ENCODE assay signal across 22 mouse cellular contexts in the genomic region with DNA sequence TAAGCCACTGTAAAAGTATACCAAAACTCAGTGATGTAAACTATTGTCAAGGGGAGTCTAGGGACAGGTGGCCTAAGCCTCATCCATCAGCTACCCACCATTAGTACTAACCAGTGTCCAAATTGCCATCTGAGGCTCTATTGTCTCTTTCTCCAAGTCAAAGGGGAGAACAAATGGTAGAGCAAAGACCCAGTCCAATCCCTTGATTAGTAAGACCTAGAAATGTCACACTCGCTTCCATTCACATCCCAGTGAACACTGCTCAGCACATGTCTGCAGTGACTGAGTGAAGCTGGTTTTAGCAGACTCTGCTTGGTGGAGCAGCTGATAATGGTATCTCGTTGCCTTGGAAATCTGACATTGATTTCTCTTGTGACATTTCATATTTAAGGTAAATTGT.
DNase-seq lines count a peak whose midpoint lies in the region; ATAC-seq lines count a peak whose summit lies in the region.
"Had no signal": no experiment of that assay in that cellular context is flagged by ENCODE, and none has a peak within 500 bp of the region (broad histone marks: within the 10 kb centered on the region; RNA-seq: fewer than 3 reads in every experiment).

No protein-coding gene starts in this region.

- no peak overlapping the region for H3K9ac ChIP-seq in embryonic facial prominence, embryonic 14.5 days (ENCODE audit: low read depth, low read length)
- no peak overlapping the region for H3K9ac ChIP-seq in hindbrain, embryonic 11.5 days (ENCODE audit: low read depth, low read length)
- H3K9ac ChIP-seq in hindbrain, embryonic 14.5 days = no peak overlapping the region

- peak; percentile 5 for DNase-seq in embryonic facial prominence, embryonic 14.5 days (ENCODE audit: low spot score)
- DNase-seq in embryonic facial prominence, embryonic 10.5 days (ENCODE audit: low spot score) = no peak
- DNase-seq in hindbrain, embryonic 11.5 days (ENCODE audit: low spot score) = peak; percentile 12
- DNase-seq in hindbrain, embryonic 14.5 days (ENCODE audit: low spot score) = no peak
- DNase-seq in retina, embryonic 14.5 days (ENCODE audit: low spot score) = peak; percentile 68
- peak; percentile 82 for DNase-seq in retina, postnatal 1 day
- DNase-seq in lung, postnatal 4 days = no peak
- DNase-seq: adrenal gland, adult 2 months; adrenal gland, adult 8-10 months; adrenal gland, postnatal 10 days; adrenal gland, postnatal 14 days; adrenal gland, postnatal 25 days; adrenal gland, postnatal 36 days; B cell, adult 2 months; cerebellum, adult 11 months; cerebellum, adult 11-12 months had no signal

- H3K4me2 ChIP-seq in embryonic facial prominence, embryonic 14.5 days (ENCODE audit: low read depth, low read length) = no peak overlapping the region
- H3K4me2 ChIP-seq in hindbrain, embryonic 11.5 days (replicated peaks; ENCODE audit: low read depth, low read length) = no peak overlapping the region
- no peak overlapping the region for H3K4me2 ChIP-seq in hindbrain, embryonic 14.5 days (replicated peaks)

- H3K4me3 ChIP-seq in embryonic facial prominence, embryonic 14.5 days (ENCODE audit: low read depth, low read length) = no peak overlapping the region
- no peak overlapping the region for H3K4me3 ChIP-seq in embryonic facial prominence, embryonic 10.5 days
- no peak overlapping the region for H3K4me3 ChIP-seq in hindbrain, embryonic 11.5 days (ENCODE audit: low read depth, low read length)
- no peak overlapping the region for H3K4me3 ChIP-seq in hindbrain, embryonic 14.5 days (replicated peaks; ENCODE audit: low read length)

- 96% methylated on average over 2 of the region's 2 CpGs for WGBS in embryonic facial prominence, embryonic 14.5 days
- WGBS in embryonic facial prominence, embryonic 10.5 days = 85% methylated on average over 2 of the region's 2 CpGs
- WGBS in hindbrain, embryonic 11.5 days = 77% methylated on average over 2 of the region's 2 CpGs
- 69% methylated on average over 2 of the region's 2 CpGs for WGBS in hindbrain, embryonic 14.5 days

- no peak for ATAC-seq in embryonic facial prominence, embryonic 14.5 days (ENCODE audit: low read depth)
- peak; percentile 53; the same call in 1 of the 2 replicates for ATAC-seq in hindbrain, embryonic 11.5 days (ENCODE audit: low FRiP score)
- no peak; the same call in 1 of the 2 replicates for ATAC-seq in hindbrain, embryonic 14.5 days (ENCODE audit: low FRiP score)
- no peak for ATAC-seq in frontal cortex, adult (ENCODE audit: low TSS enrichment)
- ATAC-seq: activated CD4-positive, CD25-positive, alpha-beta regulatory T cell, adult 4 months; CD4-positive, CD25-positive, alpha-beta regulatory T cell, adult 4 months; Patski had no signal

- H3K27ac ChIP-seq in embryonic facial prominence, embryonic 14.5 days (replicated peaks; ENCODE audit: low read depth, low read length) = no peak overlapping the region
- H3K27ac ChIP-seq in embryonic facial prominence, embryonic 10.5 days (replicated peaks) = no peak overlapping the region
- no peak overlapping the region for H3K27ac ChIP-seq in hindbrain, embryonic 11.5 days (ENCODE audit: low read depth, low read length)
- no peak overlapping the region for H3K27ac ChIP-seq in hindbrain, embryonic 14.5 days

- H3K27me3 ChIP-seq in embryonic facial prominence, embryonic 14.5 days (replicated peaks; ENCODE audit: control insufficient read depth, insufficient read depth, low read length) = no peaks in the 10 kb centered on the region
- no peaks in the 10 kb centered on the region for H3K27me3 ChIP-seq in embryonic facial prominence, embryonic 10.5 days (replicated peaks; ENCODE audit: low read depth, poor library complexity, severe bottlenecking)
- H3K27me3 ChIP-seq in hindbrain, embryonic 11.5 days (ENCODE audit: control insufficient read depth, insufficient read depth, low read length) = no peaks in the 10 kb centered on the region
- H3K27me3 ChIP-seq in hindbrain, embryonic 14.5 days (ENCODE audit: control insufficient read depth, insufficient read depth, low read length) = no peaks in the 10 kb centered on the region
- H3K27me3 ChIP-seq: CH12.LX had no signal

- no peaks in the 10 kb centered on the region for H3K9me3 ChIP-seq in embryonic facial prominence, embryonic 14.5 days (ENCODE audit: control insufficient read depth, low read length)
- no peaks in the 10 kb centered on the region for H3K9me3 ChIP-seq in embryonic facial prominence, embryonic 10.5 days
- no peaks in the 10 kb centered on the region for H3K9me3 ChIP-seq in hindbrain, embryonic 11.5 days (ENCODE audit: control insufficient read depth, low read length)
- H3K9me3 ChIP-seq in hindbrain, embryonic 14.5 days (ENCODE audit: control insufficient read depth, low read length) = no peaks in the 10 kb centered on the region

- H3K4me1 ChIP-seq in embryonic facial prominence, embryonic 14.5 days (ENCODE audit: control insufficient read depth, insufficient read depth, low read length) = no peaks in the 10 kb centered on the region
- no peaks in the 10 kb centered on the region for H3K4me1 ChIP-seq in embryonic facial prominence, embryonic 10.5 days
- H3K4me1 ChIP-seq in hindbrain, embryonic 11.5 days (replicated peaks; ENCODE audit: control insufficient read depth, insufficient read depth, low read length) = no peaks in the 10 kb centered on the region
- H3K4me1 ChIP-seq in hindbrain, embryonic 14.5 days (replicated peaks; ENCODE audit: control insufficient read depth, insufficient read depth, low read length) = no peaks in the 10 kb centered on the region

- H3K36me3 ChIP-seq in embryonic facial prominence, embryonic 14.5 days (ENCODE audit: control insufficient read depth, insufficient read depth, low read length) = no peaks in the 10 kb centered on the region
- no peaks in the 10 kb centered on the region for H3K36me3 ChIP-seq in embryonic facial prominence, embryonic 10.5 days (replicated peaks)
- H3K36me3 ChIP-seq in hindbrain, embryonic 11.5 days (ENCODE audit: control insufficient read depth, insufficient read depth, low read length) = no peaks in the 10 kb centered on the region
- H3K36me3 ChIP-seq in hindbrain, embryonic 14.5 days (replicated peaks; ENCODE audit: control insufficient read depth, insufficient read depth) = no peaks in the 10 kb centered on the region
- H3K36me3 ChIP-seq: G1E had no signal

Comparison
In these comparisons a context has a peak if more than half of its experiments do, and no peak if none do; other contexts are left out.
1. DNase-seq: peak in embryonic facial prominence, embryonic 14.5 days (single experiment), hindbrain, embryonic 11.5 days (single experiment), retina, embryonic 14.5 days (single experiment) and retina, postnatal 1 day (single experiment); none in embryonic facial prominence, embryonic 10.5 days (single experiment), hindbrain, embryonic 14.5 days (single experiment) and lung, postnatal 4 days (0 of 2).